Mouse (Mus musculus): ENCODE results near the gene Cd79a. TPM values are rescaled to one million over a fixed set of nuclear protein-coding genes. Genes with fewer than 3 reads are reported as not detected.
"Not testable (repeated sequence)": the region's sequence is repeated elsewhere in the genome, so short reads cannot be mapped to it uniquely, and the experiment has no call there.

The Cd79a gene
- polyA plus RNA-seq, 1 experiment from 2014 or later, result 0.25 TPM

GRCm38 (mm10) chr7:24889431-24890220, 7.6 kb upstream of the Cd79a start:
- DNase-seq (ENCODE audit: low spot score) (no peak), ATAC-seq (ENCODE audit: low FRiP score, low TSS enrichment) (no peak; the same call in 1 of the 2 replicates)

GRCm38 (mm10) chr7:24890281-24891216, 6.6 kb upstream of the Cd79a start:
- peaks cover 8% of the 10 kb centered on the region for H3K36me3 ChIP-seq (ENCODE audit: control insufficient read depth, insufficient read depth, low read length)
- no peaks in the 10 kb centered on the region for H3K9me3 ChIP-seq (ENCODE audit: control insufficient read depth, low read length)
- DNase-seq (ENCODE audit: low spot score), result peak; percentile 81
- no peak overlapping the region; the same call in 1 of the 2 replicates for H3K27ac ChIP-seq (replicated peaks)
- 32% methylated on average over 10 of the region's 10 CpGs for WGBS
- no peak overlapping the region for H3K4me2 ChIP-seq (replicated peaks; ENCODE audit: low read depth)
- H3K27me3 ChIP-seq (ENCODE audit: control insufficient read depth, insufficient read depth, low read length), result no peaks in the 10 kb centered on the region
- no peak overlapping the region for H3K4me3 ChIP-seq (ENCODE audit: low read depth, low read length)
- peak; percentile 68 for ATAC-seq (ENCODE audit: low FRiP score, low TSS enrichment)
- TF ChIP-seq EP300 (optimal IDR thresholded peaks at IDR 0.05) (no peak), CTCF (IDR thresholded peaks at IDR 0.05; ENCODE audit: low read depth) (peak; percentile 99)
- peaks cover 8% of the 10 kb centered on the region; the same call in 1 of the 2 replicates for H3K4me1 ChIP-seq (replicated peaks; ENCODE audit: control insufficient read depth, insufficient read depth)
- no peak overlapping the region for H3K9ac ChIP-seq (ENCODE audit: low read length)

More at GRCm38 (mm10) chr7:24889431-24890220, 7.6 kb upstream of the Cd79a start:
- H3K36me3 ChIP-seq (ENCODE audit: control insufficient read depth, insufficient read depth, low read length), result peaks cover 8% of the 10 kb centered on the region
- H3K9ac ChIP-seq (ENCODE audit: low read length), result no peak overlapping the region
- peaks cover 9% of the 10 kb centered on the region; the same call in 1 of the 2 replicates for H3K4me1 ChIP-seq (replicated peaks; ENCODE audit: control insufficient read depth, insufficient read depth)
- H3K4me2 ChIP-seq (replicated peaks; ENCODE audit: low read depth), result no peak overlapping the region
- H3K4me3 ChIP-seq (ENCODE audit: low read depth, low read length), result no peak overlapping the region
- TF ChIP-seq EP300 (optimal IDR thresholded peaks at IDR 0.05), result no peak
- H3K9me3 ChIP-seq (ENCODE audit: control insufficient read depth, low read length), result no peaks in the 10 kb centered on the region
- WGBS, result 64% methylated on average over 6 of the region's 6 CpGs
- no peak overlapping the region; the same call in 1 of the 2 replicates for H3K27ac ChIP-seq (replicated peaks)
- no peaks in the 10 kb centered on the region for H3K27me3 ChIP-seq (ENCODE audit: control insufficient read depth, insufficient read depth, low read length)

DNA sequence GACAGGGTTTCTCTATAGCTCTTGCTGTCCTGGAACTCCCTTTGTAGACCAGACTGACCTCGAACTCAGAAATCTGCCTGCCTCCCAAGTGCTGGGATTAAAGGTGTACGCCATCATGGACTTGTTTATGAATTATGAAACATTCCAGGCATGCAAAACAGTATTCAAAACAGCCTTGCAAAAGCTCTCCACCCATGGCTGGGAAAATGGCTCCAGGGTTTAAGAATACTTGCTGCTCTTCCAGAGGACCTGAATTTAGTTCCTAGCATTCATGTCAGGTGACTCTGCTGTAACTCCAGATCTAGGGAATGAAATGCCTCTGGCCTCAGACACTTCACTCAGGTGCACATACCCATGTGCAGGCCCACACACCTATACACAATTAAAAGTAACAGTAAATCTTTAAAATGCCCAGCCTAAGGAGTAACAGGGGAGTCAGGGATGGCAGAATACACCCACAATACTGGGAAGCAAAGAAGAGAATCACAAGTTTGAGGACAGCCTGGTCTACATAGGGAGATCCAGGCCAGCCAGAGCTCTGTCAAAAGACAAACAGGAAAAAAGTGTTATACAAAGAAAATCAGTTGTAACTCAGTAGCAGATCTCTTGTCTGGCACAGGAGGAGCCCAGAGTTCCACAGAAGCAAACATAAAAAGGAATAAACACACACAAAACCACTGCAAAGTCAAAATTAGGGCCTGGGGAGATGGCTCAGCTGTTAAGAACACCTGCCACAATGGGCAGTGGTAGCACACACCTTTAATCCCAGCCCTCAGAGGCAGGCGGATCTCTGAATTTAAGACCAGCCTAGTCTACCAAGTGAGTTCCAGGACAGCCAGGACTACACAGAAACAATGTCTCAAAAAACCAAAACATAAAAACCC, 5.7 kb upstream of the Cd79a start:
- Histone ChIP-seq H3K4me3 (ENCODE audit: low read depth, low read length) (no peak overlapping the region), H3K9me3 (ENCODE audit: control insufficient read depth, low read length) (no peaks in the 10 kb centered on the region), H3K4me1 (replicated peaks; ENCODE audit: control insufficient read depth, insufficient read depth) (peaks cover 2% of the 10 kb centered on the region; the same call in 1 of the 2 replicates), H3K27me3 (ENCODE audit: control insufficient read depth, insufficient read depth, low read length) (no peaks in the 10 kb centered on the region), H3K4me2 (replicated peaks; ENCODE audit: low read depth) (no peak overlapping the region), H3K27ac (replicated peaks) (no peak overlapping the region), H3K9ac (ENCODE audit: low read length) (no peak overlapping the region), H3K36me3 (ENCODE audit: control insufficient read depth, insufficient read depth, low read length) (peaks cover 8% of the 10 kb centered on the region)
- TF ChIP-seq CTCF (IDR thresholded peaks at IDR 0.05; ENCODE audit: low read depth) (no peak), EP300 (optimal IDR thresholded peaks at IDR 0.05) (no peak)
- ATAC-seq (ENCODE audit: low FRiP score, low TSS enrichment) (no peak), DNase-seq (ENCODE audit: low spot score) (no peak)
- 47% methylated on average over 3 of the region's 3 CpGs for WGBS

- no peak overlapping the region for H3K4me3 ChIP-seq (ENCODE audit: low read depth, low read length)
- DNase-seq (ENCODE audit: low spot score) (no peak), ATAC-seq (ENCODE audit: low FRiP score, low TSS enrichment) (no peak)
- no peak overlapping the region for H3K27ac ChIP-seq (replicated peaks)
- peaks cover 8% of the 10 kb centered on the region for H3K36me3 ChIP-seq (ENCODE audit: control insufficient read depth, insufficient read depth, low read length)
- H3K4me2 ChIP-seq (replicated peaks; ENCODE audit: low read depth), result no peak overlapping the region
- H3K9ac ChIP-seq (ENCODE audit: low read length), result no peak overlapping the region
- 27% methylated on average over 2 of the region's 2 CpGs for WGBS
- no peaks in the 10 kb centered on the region for H3K9me3 ChIP-seq (ENCODE audit: control insufficient read depth, low read length)
- no peaks in the 10 kb centered on the region for H3K4me1 ChIP-seq (replicated peaks; ENCODE audit: control insufficient read depth, insufficient read depth)
- no peak for TF ChIP-seq EP300 (optimal IDR thresholded peaks at IDR 0.05)
- TF ChIP-seq CTCF (IDR thresholded peaks at IDR 0.05; ENCODE audit: low read depth), result no peak
- H3K27me3 ChIP-seq (ENCODE audit: control insufficient read depth, insufficient read depth, low read length), result no peaks in the 10 kb centered on the region
These were observed 5.0 kb upstream of the Cd79a start for GRCm38 (mm10) chr7:24892125-24892583.

- not testable (repeated sequence) for H3K4me3 ChIP-seq (ENCODE audit: low read depth, low read length); H3K27ac ChIP-seq (replicated peaks); DNase-seq (ENCODE audit: low spot score); H3K9me3 ChIP-seq (ENCODE audit: control insufficient read depth, low read length); ATAC-seq (ENCODE audit: low FRiP score, low TSS enrichment); H3K27me3 ChIP-seq (ENCODE audit: control insufficient read depth, insufficient read depth, low read length); H3K36me3 ChIP-seq (ENCODE audit: control insufficient read depth, insufficient read depth, low read length); H3K4me1 ChIP-seq (replicated peaks; ENCODE audit: control insufficient read depth, insufficient read depth); H3K4me2 ChIP-seq (replicated peaks; ENCODE audit: low read depth); H3K9ac ChIP-seq (ENCODE audit: low read length)
- 91% methylated on average over 2 of the region's 2 CpGs for WGBS
These were observed 1.4 kb upstream of the Cd79a start for GRCm38 (mm10) chr7:24895749-24896148.

All from stomach, postnatal 0 days (tissue).